Mouse (Mus musculus) urinary bladder, adult 18-20 months (tissue): ENCODE measurements around the gene Col4a1.

ENCODE experiments used
- DNase-seq, 2 experiments: peaks; one replicate each; pipeline ENCODE4 v3.0.0; 2022; ENCODE audit warnings: low spot score in 2 of 2, mixed read lengths in 2 of 2

Col4a1 gene

GRCm38 (mm10) chr8:11299317-11299602, 13.4 kb downstream of the Col4a1 start:
- no peak for DNase-seq

GRCm38 (mm10) chr8:11298531-11299316, 13.9 kb downstream of the Col4a1 start:
- DNase-seq, result no peak

GRCm38 (mm10) chr8:11297141-11297838, 15.3 kb downstream of the Col4a1 start:
- no peak for DNase-seq

GRCm38 (mm10) chr8:11296282-11296943, 16.2 kb downstream of the Col4a1 start:
- no peak for DNase-seq

GRCm38 (mm10) chr8:11292611-11293010, 20.0 kb downstream of the Col4a1 start:
- DNase-seq, result no peak

GRCm38 (mm10) chr8:11290533-11290932, 22.1 kb downstream of the Col4a1 start:
- no peak for DNase-seq

GRCm38 (mm10) chr8:11288286-11288685, 24.3 kb downstream of the Col4a1 start:
- no peak for DNase-seq

- no peak for DNase-seq
Observed at GRCm38 (mm10) chr8:11287139-11287538, 25.5 kb downstream of the Col4a1 start.

GRCm38 (mm10) chr8:11285437-11285836, 27.2 kb downstream of the Col4a1 start:
- DNase-seq, result no peak

GRCm38 (mm10) chr8:11283217-11283616, 29.4 kb downstream of the Col4a1 start:
- no peak for DNase-seq

- DNase-seq, result no peak
Observed at GRCm38 (mm10) chr8:11282696-11283095, 29.9 kb downstream of the Col4a1 start.

- no peak for DNase-seq
Observed at GRCm38 (mm10) chr8:11282139-11282538, 30.5 kb downstream of the Col4a1 start.

- no peak for DNase-seq
Observed at GRCm38 (mm10) chr8:11280721-11281268, 31.8 kb downstream of the Col4a1 start.

GRCm38 (mm10) chr8:11279296-11279826, 33.3 kb downstream of the Col4a1 start:
- no peak for DNase-seq

GRCm38 (mm10) chr8:11278101-11278611, 34.5 kb downstream of the Col4a1 start:
- DNase-seq, result no peak

GRCm38 (mm10) chr8:11277602-11278051, 35.0 kb downstream of the Col4a1 start:
- DNase-seq, result peak in 1 of 2 experiments; percentile 37

GRCm38 (mm10) chr8:11276286-11276685, 36.3 kb downstream of the Col4a1 start:
- no peak for DNase-seq

- DNase-seq, result no peak
Observed at GRCm38 (mm10) chr8:11274415-11274814, 38.2 kb downstream of the Col4a1 start.

- DNase-seq, result peak in 1 of 2 experiments; percentile 62
Observed at GRCm38 (mm10) chr8:11273506-11274158, 39.0 kb downstream of the Col4a1 start.

- no peak for DNase-seq
Observed at GRCm38 (mm10) chr8:11272205-11272604, 40.4 kb downstream of the Col4a1 start.

GRCm38 (mm10) chr8:11270826-11271225, 41.8 kb downstream of the Col4a1 start:
- no peak for DNase-seq
